Mouse (Mus musculus) embryonic facial prominence, embryonic 13.5 days (tissue): Measurements from ENCODE around the gene Rnf169. TPM values are rescaled to one million over a fixed set of nuclear protein-coding genes. Genes with fewer than 3 reads are reported as not detected.
"Not testable (repeated sequence)": the region's sequence is repeated elsewhere in the genome, so short reads cannot be mapped to it uniquely, and the experiment has no call there.

Experiments used
- ATAC-seq: fragments of 200-750 bp; cut with Nextera tagmentation; 2 replicates; pipeline ENCODE4 v1.8.0; 2017; ENCODE audit warnings: low read depth; ENCODE audit not compliant: insufficient number of reproducible peaks, insufficient read depth, low FRiP score, low TSS enrichment
- H3K27ac ChIP-seq: fragments of 300-500 bp; sonication (generic); 2 replicates; pipeline ENCODE4 v1.5.1; 2015; ENCODE audit warnings: moderate library complexity, mild to moderate bottlenecking, inconsistent platforms
- H3K27me3 ChIP-seq: fragments of 300-500 bp; sonication (generic); 2 replicates; pipeline ENCODE4 v1.6.1; 2015; ENCODE audit warnings: mild to moderate bottlenecking, inconsistent platforms
- H3K36me3 ChIP-seq: fragments of 300-500 bp; sonication (generic); 2 replicates; pipeline ENCODE4 v1.6.1; 2015; ENCODE audit warnings: mild to moderate bottlenecking, inconsistent platforms
- H3K4me1 ChIP-seq: fragments of 300-500 bp; sonication (generic); 2 replicates; pipeline ENCODE4 v1.6.1; 2015; ENCODE audit warnings: inconsistent platforms
- H3K4me2 ChIP-seq: fragments of 300-500 bp; sonication (generic); 2 replicates; pipeline ENCODE4 v1.6.1; 2015; ENCODE audit warnings: moderate library complexity, mild to moderate bottlenecking, inconsistent platforms
- H3K4me3 ChIP-seq: fragments of 300-500 bp; sonication (generic); 2 replicates; pipeline ENCODE4 v1.5.1; 2015; ENCODE audit warnings: mild to moderate bottlenecking, inconsistent platforms
- H3K9ac ChIP-seq: fragments of 300-500 bp; sonication (generic); 2 replicates; pipeline ENCODE4 v1.6.1; 2015; ENCODE audit warnings: mild to moderate bottlenecking, inconsistent platforms
- H3K9me3 ChIP-seq: fragments of 300-500 bp; sonication (generic); 2 replicates; pipeline ENCODE4 v1.6.1; 2016; ENCODE audit warnings: inconsistent platforms
- WGBS: fragments of 180-500 bp; shearing (Covaris S2); methylation state at CpG from one replicate; pipeline ENCODE4 v1.1.7; 2015; ENCODE audit warnings: mixed read lengths; 5-methylcytosine and 5-hydroxymethylcytosine counted together
- polyA plus RNA-seq: library from polyadenylated mRNA; unstranded; fragments of >200 nt; fragmentation: Nextera tagmentation; extraction: Ambion mirVana; gene quantifications from 2 replicates; pipeline ENCODE4 v1.2.1, GENCODE M21; 2015

Rnf169 gene
- polyA plus RNA-seq, 1 experiment from 2014 or later: 6.6 TPM

DNA sequence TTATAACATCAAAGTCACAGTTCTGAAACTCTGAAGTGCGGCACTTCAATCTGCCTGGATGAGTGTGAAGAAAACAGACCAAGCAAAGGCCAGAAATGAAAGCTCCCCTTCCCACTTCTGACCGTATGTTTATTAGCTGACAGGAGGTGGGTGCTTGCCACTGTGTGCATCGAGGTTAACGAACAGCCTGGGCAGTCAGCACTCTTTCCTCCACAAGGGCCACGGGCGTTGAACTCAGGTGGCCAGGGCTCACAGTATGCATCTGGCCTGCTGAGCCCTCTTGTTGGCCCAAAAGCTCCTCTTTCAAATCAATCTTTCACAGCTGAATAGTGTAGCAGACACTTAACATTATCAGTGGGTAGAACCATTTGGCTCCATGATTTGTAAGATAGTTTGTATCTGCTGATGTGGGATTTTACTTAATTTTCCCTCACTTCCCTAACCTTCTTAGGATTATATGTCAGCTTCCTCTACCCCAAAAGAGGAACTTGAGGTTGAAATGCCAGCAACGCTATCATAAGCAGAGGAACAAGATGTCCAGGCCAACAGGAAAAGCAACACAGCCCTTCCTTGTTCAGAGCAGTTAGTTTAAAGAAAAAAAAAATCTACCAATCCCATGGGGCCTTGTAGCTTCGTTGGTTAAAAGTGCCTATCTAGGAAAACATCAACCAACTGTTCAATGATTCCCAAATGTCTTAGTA, 17.6 kb downstream of the Rnf169 start:
- ATAC-seq: no peak
- H3K4me3 ChIP-seq: no peak overlapping the region
- H3K27me3 ChIP-seq: no peaks in the 10 kb centered on the region
- no peak overlapping the region for H3K27ac ChIP-seq
- no peaks in the 10 kb centered on the region for H3K36me3 ChIP-seq
- no peak overlapping the region for H3K9ac ChIP-seq
- H3K4me1 ChIP-seq: peaks cover 39% of the 10 kb centered on the region
- H3K4me2 ChIP-seq: no peak overlapping the region
- WGBS: 74% methylated on average over 8 of the region's 8 CpGs
- no peaks in the 10 kb centered on the region for H3K9me3 ChIP-seq

DNA sequence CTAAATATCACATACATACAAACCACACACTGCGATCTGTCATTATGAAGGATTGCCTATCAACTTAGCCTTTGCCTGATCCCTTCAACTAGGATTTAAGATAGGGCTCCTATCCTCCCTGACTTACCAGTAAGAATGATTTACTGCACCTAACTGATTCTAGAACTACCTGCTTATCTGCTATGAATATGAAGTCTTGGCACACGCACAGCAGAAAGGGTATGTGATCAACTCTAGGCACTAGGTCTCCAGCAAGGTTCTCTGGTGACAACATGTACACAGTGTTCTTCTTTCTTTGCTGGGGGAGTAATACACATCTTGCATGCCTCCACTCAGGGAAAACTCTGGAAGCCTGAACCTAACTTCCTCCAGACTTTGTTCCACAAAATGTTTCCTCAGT, 18.7 kb downstream of the Rnf169 start:
- H3K9me3 ChIP-seq: no peaks in the 10 kb centered on the region
- peaks cover 27% of the 10 kb centered on the region for H3K4me1 ChIP-seq
- no peak overlapping the region for H3K4me3 ChIP-seq
- no peaks in the 10 kb centered on the region for H3K27me3 ChIP-seq
- WGBS: 96% methylated on average over 2 of the region's 2 CpGs
- no peak overlapping the region for H3K27ac ChIP-seq
- H3K36me3 ChIP-seq: no peaks in the 10 kb centered on the region
- no peak for ATAC-seq
- no peak overlapping the region for H3K9ac ChIP-seq
- H3K4me2 ChIP-seq: no peak overlapping the region

- H3K36me3 ChIP-seq, H3K4me2 ChIP-seq, H3K27me3 ChIP-seq, H3K9me3 ChIP-seq, ATAC-seq, H3K4me3 ChIP-seq, H3K9ac ChIP-seq, H3K27ac ChIP-seq: not testable (repeated sequence)
- WGBS: 77% methylated on average over 2 of the region's 2 CpGs
- H3K4me1 ChIP-seq: peaks cover 19% of the 10 kb centered on the region
Observed at GRCm38 (mm10) chr7:99960571-99960970, 19.7 kb downstream of the Rnf169 start.

DNA sequence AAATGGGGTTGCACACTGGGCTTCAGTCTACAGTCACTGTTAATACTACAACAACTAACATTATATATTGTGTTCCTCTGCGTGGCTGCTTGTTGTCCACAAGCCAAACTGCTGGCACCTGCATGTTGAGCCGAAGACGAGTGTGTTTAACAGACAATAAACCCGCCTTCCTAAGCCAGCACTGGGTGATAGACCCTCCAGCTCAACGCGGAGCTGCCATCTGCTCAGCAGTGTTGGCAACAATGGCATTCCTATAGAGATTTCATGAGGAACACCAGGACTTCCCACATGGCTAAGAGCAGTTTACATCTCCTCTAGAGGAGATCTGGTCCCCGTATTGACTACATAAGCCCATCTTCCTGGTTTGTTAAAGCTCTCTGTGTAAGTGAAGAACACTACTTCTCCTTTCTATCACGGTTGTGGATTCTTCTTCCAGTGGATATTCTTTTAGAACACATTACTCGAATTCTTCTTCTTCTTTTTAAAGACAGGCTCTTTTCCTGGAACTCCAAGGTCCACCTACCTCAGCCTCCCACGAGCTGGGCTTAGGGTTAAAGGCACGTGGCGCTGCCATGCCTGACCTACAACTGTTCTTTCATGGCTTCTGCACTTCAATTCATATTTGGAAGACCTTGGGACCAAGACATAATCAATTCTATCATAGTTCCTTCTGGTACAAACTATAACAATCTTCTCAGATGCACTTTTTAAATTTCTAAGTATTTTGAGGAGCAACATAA, 22.9 kb downstream of the Rnf169 start:
- 92% methylated on average over 12 of the region's 12 CpGs for WGBS
- ATAC-seq: no peak
- no peaks in the 10 kb centered on the region for H3K9me3 ChIP-seq
- H3K27me3 ChIP-seq: no peaks in the 10 kb centered on the region
- H3K4me2 ChIP-seq: no peak overlapping the region
- H3K4me3 ChIP-seq: no peak overlapping the region
- no peak overlapping the region for H3K27ac ChIP-seq
- no peak overlapping the region for H3K9ac ChIP-seq
- H3K36me3 ChIP-seq: peaks cover 9% of the 10 kb centered on the region; the same call in 1 of the 2 replicates
- H3K4me1 ChIP-seq: no peaks in the 10 kb centered on the region

DNA sequence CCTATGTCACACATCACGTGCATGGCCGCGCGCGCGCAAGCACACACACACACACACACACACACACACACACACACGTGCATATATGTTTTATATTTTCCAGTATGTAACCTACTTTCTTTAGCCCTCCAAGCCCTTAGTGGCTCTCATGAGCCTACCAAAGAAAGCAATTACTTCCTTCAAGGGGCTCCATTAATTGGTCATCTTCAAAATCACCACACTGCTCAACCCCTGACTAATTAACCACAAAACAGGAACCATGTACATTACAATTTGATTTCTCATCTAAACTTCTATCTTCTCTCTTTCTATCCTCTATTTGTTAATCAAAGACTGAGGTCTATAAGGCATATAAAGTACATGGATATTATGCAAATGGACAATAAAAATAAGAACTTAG, 24.2 kb downstream of the Rnf169 start:
- no peak overlapping the region for H3K27ac ChIP-seq
- H3K4me2 ChIP-seq: no peak overlapping the region
- no peaks in the 10 kb centered on the region for H3K4me1 ChIP-seq
- H3K27me3 ChIP-seq: no peaks in the 10 kb centered on the region
- H3K9me3 ChIP-seq: no peaks in the 10 kb centered on the region
- WGBS: 97% methylated on average over 7 of the region's 7 CpGs
- H3K36me3 ChIP-seq: peaks cover 19% of the 10 kb centered on the region
- no peak overlapping the region for H3K9ac ChIP-seq
- H3K4me3 ChIP-seq: no peak overlapping the region
- no peak for ATAC-seq

DNA sequence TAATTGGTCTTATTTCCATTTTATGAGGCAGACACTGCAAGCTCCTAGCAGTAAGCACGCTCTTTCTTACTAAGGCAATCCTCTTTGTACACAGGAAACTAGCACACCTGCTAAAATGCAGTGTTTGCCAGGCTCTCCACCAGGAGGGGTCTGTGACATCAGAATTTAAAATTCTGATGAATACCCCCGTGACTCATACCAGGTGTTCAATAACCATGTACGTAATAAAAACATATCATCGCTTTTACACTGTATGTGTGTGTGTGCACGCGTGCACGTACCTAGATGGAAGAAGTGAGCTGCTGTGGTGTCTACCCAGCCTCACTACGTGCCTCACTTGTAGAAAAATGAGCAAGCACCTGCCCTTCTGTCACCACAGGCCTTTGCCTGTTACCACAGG, 26.0 kb downstream of the Rnf169 start:
- Histone ChIP-seq H3K27ac (no peak overlapping the region), H3K36me3 (peaks cover 27% of the 10 kb centered on the region), H3K4me1 (no peaks in the 10 kb centered on the region), H3K4me3 (no peak overlapping the region), H3K9ac (no peak overlapping the region), H3K9me3 (no peaks in the 10 kb centered on the region), H3K27me3 (no peaks in the 10 kb centered on the region), H3K4me2 (no peak overlapping the region)
- 91% methylated on average over 8 of the region's 8 CpGs for WGBS
- no peak for ATAC-seq

GRCm38 (mm10) chr7:99953442-99954098, 26.7 kb downstream of the Rnf169 start:
- no peaks in the 10 kb centered on the region for H3K9me3 ChIP-seq
- no peak for ATAC-seq
- 87% methylated on average over 6 of the region's 6 CpGs for WGBS
- H3K36me3 ChIP-seq: peaks cover 27% of the 10 kb centered on the region
- no peak overlapping the region for H3K4me3 ChIP-seq
- no peak overlapping the region for H3K4me2 ChIP-seq
- H3K27ac ChIP-seq: no peak overlapping the region
- H3K27me3 ChIP-seq: no peaks in the 10 kb centered on the region
- H3K9ac ChIP-seq: no peak overlapping the region
- no peaks in the 10 kb centered on the region for H3K4me1 ChIP-seq

DNA sequence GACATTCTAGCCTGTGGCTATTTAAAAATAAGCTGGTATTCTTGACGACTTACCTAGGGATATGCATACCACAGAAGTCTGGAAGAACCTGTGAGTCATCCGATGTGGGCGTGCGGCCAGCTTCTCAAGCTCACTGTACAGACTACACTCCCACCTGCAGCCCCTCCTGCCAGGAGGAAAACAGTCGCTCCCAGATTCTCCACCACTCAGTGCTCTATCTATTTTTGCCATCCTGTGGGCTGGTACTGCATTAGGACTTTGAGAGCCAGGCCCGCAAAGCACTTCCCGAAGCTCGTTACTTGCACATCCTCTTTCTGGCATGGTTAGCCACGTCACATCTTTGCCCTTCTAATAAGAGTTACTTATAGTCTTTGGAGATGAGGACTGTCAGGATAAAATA, 32.9 kb downstream of the Rnf169 start:
- no peak for ATAC-seq
- Histone ChIP-seq H3K9me3 (0 out of 2 replicates have a peak, but pooled peaks cover 4% of the 10 kb centered on the region), H3K4me2 (no peak overlapping the region), H3K4me3 (no peak overlapping the region), H3K27ac (no peak overlapping the region), H3K27me3 (no peaks in the 10 kb centered on the region), H3K4me1 (no peaks in the 10 kb centered on the region), H3K9ac (no peak overlapping the region), H3K36me3 (peaks cover 74% of the 10 kb centered on the region)
- WGBS: 86% methylated on average over 9 of the region's 9 CpGs

GRCm38 (mm10) chr7:99946356-99946755, 33.9 kb downstream of the Rnf169 start:
- Histone ChIP-seq H3K36me3 (peaks cover 75% of the 10 kb centered on the region), H3K4me2 (no peak overlapping the region), H3K4me1 (no peaks in the 10 kb centered on the region), H3K9ac (no peak overlapping the region), H3K4me3 (no peak overlapping the region), H3K27ac (no peak overlapping the region), H3K9me3 (0 out of 2 replicates have a peak, but pooled peaks cover 4% of the 10 kb centered on the region), H3K27me3 (no peaks in the 10 kb centered on the region)
- 93% methylated on average over 4 of the region's 4 CpGs for WGBS
- ATAC-seq: no peak

GRCm38 (mm10) chr7:99945939-99946338, 34.3 kb downstream of the Rnf169 start:
- no peak overlapping the region for H3K27ac ChIP-seq
- H3K9ac ChIP-seq: no peak overlapping the region
- no peak overlapping the region for H3K4me3 ChIP-seq
- 0 out of 2 replicates have a peak, but pooled peaks cover 4% of the 10 kb centered on the region for H3K9me3 ChIP-seq
- peaks cover 75% of the 10 kb centered on the region for H3K36me3 ChIP-seq
- no peak for ATAC-seq
- no peaks in the 10 kb centered on the region for H3K4me1 ChIP-seq
- 93% methylated on average over 3 of the region's 3 CpGs for WGBS
- no peaks in the 10 kb centered on the region for H3K27me3 ChIP-seq
- no peak overlapping the region for H3K4me2 ChIP-seq

DNA sequence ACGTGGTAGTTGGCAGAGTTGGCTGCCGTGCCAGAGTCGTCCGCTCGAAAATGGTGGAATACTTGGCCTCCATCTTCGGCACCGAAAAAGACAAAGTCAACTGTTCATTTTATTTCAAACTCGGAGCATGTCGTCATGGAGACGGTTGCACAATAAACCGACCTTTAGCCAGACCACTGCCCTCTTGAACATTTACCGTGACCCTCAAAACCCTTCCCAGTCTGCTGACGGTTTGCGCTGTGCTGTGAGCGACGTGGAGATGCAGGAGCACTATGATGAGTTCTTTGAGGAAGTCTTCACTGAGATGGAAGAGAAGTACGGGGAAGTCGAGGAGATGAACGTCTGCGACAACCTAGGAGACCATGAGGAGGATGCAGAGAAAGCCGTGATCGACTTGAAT, 35.2 kb downstream of the Rnf169 start:
- WGBS: 95% methylated on average over 22 of the region's 22 CpGs
- H3K27me3 ChIP-seq: not testable (repeated sequence)
- H3K36me3 ChIP-seq: peaks cover 84% of the 10 kb centered on the region

More for the DNA sequence above, 35.2 kb downstream of the Rnf169 start:
- H3K4me2 ChIP-seq, H3K27ac ChIP-seq, ATAC-seq, H3K9ac ChIP-seq, H3K4me1 ChIP-seq, H3K4me3 ChIP-seq, H3K9me3 ChIP-seq: not testable (repeated sequence)
